Mouse (Mus musculus) limb, embryonic 14.5 days (tissue): ENCODE measurements around the gene Get4. TPM values are rescaled to one million over a fixed set of nuclear protein-coding genes. Genes with fewer than 3 reads are reported as not detected.

Source experiments
- ATAC-seq: fragments of 200-750 bp; cut with Nextera tagmentation; 2 replicates; pipeline ENCODE4 v1.8.0; 2017; ENCODE audit warnings: low read depth, moderate number of reproducible peaks, moderate TSS enrichment; ENCODE audit not compliant: low FRiP score
- DNase-seq: peaks from one replicate; pipeline ENCODE4 v3.0.0-alpha.2; 2015; ENCODE audit warnings: low spot score
- H3K27ac ChIP-seq: fragments of 300-500 bp; sonication (generic); replicated peaks from 2 replicates; pipeline ENCODE4 v1.5.1; 2014; ENCODE audit warnings: low read depth, mild to moderate bottlenecking, low read length, moderate library complexity, mixed read lengths
- H3K27me3 ChIP-seq: fragments of 300-500 bp; sonication (generic); 2 replicates; pipeline ENCODE4 v1.6.1; 2014; ENCODE audit warnings: low read length, mixed read lengths; ENCODE audit not compliant: control insufficient read depth, insufficient read depth
- H3K36me3 ChIP-seq: fragments of 300-500 bp; sonication (generic); 2 replicates; pipeline ENCODE4 v1.6.1; 2014; ENCODE audit warnings: mild to moderate bottlenecking, low read length, moderate library complexity, mixed read lengths; ENCODE audit not compliant: control insufficient read depth, insufficient read depth
- H3K4me1 ChIP-seq: fragments of 300-500 bp; sonication (generic); 2 replicates; pipeline ENCODE4 v1.6.1; 2014; ENCODE audit warnings: antibody characterized with exemption, low read length, mixed read lengths; ENCODE audit not compliant: control insufficient read depth, insufficient read depth
- H3K4me2 ChIP-seq: fragments of 300-500 bp; sonication (generic); replicated peaks from 2 replicates; pipeline ENCODE4 v1.6.1; 2014; ENCODE audit warnings: low read depth, mild to moderate bottlenecking, low read length, moderate library complexity; ENCODE audit not compliant: severe bottlenecking
- H3K4me3 ChIP-seq: fragments of 300-500 bp; sonication (generic); replicated peaks from 2 replicates; pipeline ENCODE4 v1.5.1; 2014; ENCODE audit warnings: low read length
- H3K9ac ChIP-seq: fragments of 300-500 bp; sonication (generic); 2 replicates; pipeline ENCODE4 v1.6.1; 2014; ENCODE audit warnings: mild to moderate bottlenecking, low read depth, low read length, moderate library complexity; ENCODE audit not compliant: severe bottlenecking
- H3K9me3 ChIP-seq: fragments of 300-500 bp; sonication (generic); 2 replicates; pipeline ENCODE4 v1.6.1; 2016; ENCODE audit warnings: low read length; ENCODE audit not compliant: control insufficient read depth
- POLR2A ChIP-seq: fragments of 200-500 bp; IDR thresholded peaks from 2 replicates; pipeline ENCODE4 v1.8.0; 2012; ENCODE audit warnings: inconsistent platforms, mild to moderate bottlenecking, moderate library complexity, borderline replicate concordance; ENCODE audit not compliant: insufficient read depth, insufficient read length; ENCODE audit errors: extremely low read depth
- WGBS: fragments of 180-500 bp; shearing (Covaris S2); extraction: QIAGEN DNeasy Blood & Tissue Kit; methylation state at CpG from one replicate; pipeline ENCODE4 v1.1.7; 2014; 5-methylcytosine and 5-hydroxymethylcytosine counted together
- polyA plus RNA-seq, 2 experiments: library from polyadenylated mRNA; depleted of rRNA in 1 of 2; stranded (reverse) in 1 of 2; unstranded in 1 of 2; fragments of >200 nt; fragmentation: Nextera tagmentation in 1 of 2; extraction: Ambion mirVana in 1 of 2; gene quantifications; 2 replicates each; pipeline versions ENCODE4 v1.2.1 to v1.2.3; 2012 to 2014

The Get4 gene
- polyA plus RNA-seq, 2 experiments = 136 to 152 TPM

DNA sequence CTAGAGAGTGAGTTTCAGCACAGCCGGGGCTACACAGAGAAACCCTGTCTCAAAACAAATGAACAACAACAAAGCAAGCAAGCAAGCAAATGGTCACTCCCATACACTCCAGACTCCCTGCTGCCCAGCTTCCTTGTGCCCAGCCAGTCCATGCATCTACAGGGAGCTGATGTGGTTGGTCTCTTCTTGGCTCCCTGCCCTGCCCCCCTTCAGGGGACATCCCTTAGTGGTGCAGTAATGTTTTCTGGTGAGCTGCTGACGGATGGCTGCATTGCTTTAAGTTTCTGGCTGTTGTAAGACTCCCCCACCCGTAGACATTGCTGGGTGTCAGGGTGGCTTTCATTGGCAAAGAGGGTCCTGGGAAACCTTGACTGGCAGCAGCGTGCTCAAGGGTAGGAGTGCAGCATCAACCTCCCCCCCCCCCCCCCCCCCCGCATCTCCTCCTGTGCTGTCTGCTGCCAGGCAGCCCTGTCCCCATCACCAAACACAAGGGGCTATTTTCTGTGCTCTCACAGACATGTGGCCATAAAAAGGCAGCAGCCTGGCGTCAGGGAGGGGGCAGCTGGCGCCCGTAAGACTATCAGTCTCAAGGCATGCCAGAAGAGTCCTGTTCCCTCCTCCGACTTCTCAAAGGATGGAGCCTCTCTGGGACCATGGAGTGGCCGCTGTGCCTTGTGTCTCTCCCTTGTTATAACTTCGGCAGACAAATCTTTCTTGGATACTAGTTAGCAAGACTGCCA, 29.4 kb downstream of the Get4 start:
- H3K4me1 ChIP-seq = no peaks in the 10 kb centered on the region
- H3K27ac ChIP-seq = no peak overlapping the region
- no peak for TF ChIP-seq POLR2A
- no peaks in the 10 kb centered on the region for H3K9me3 ChIP-seq
- no peak overlapping the region for H3K9ac ChIP-seq
- DNase-seq (no peak), ATAC-seq (no peak)
- H3K4me3 ChIP-seq = no peak overlapping the region
- 33% methylated on average over 10 of the region's 11 CpGs for WGBS
- H3K27me3 ChIP-seq = no peaks in the 10 kb centered on the region
- no peak overlapping the region for H3K4me2 ChIP-seq
- no peaks in the 10 kb centered on the region for H3K36me3 ChIP-seq

DNA sequence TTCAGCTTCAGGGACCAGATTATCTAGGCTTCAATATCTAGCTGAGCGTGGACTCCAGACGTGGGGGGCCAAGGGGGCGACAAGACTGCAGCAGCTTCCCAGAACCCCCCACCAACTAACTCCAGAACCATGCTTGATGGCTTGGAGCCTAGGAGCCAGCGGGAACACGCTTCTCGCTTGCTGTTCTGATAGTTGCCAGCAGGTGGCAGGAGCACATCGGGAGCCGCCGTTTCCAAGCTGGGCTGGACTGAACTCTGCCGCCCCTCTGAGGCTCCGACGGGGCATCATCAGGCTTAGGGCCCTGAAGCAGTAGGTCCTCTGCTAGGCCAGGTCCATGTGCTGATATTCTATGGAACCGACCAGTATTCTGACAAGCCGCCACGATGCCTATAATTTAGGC, 30.1 kb downstream of the Get4 start:
- WGBS = 7% methylated on average over 15 of the region's 15 CpGs
- Histone ChIP-seq H3K9ac (no peak overlapping the region), H3K27me3 (no peaks in the 10 kb centered on the region), H3K27ac (no peak overlapping the region), H3K4me1 (no peaks in the 10 kb centered on the region), H3K9me3 (no peaks in the 10 kb centered on the region), H3K4me3 (no peak overlapping the region), H3K4me2 (no peak overlapping the region; the same call in 1 of the 2 replicates), H3K36me3 (no peaks in the 10 kb centered on the region)
- no peak for TF ChIP-seq POLR2A
- DNase-seq (peak; percentile 73), ATAC-seq (peak; percentile 71)

DNA sequence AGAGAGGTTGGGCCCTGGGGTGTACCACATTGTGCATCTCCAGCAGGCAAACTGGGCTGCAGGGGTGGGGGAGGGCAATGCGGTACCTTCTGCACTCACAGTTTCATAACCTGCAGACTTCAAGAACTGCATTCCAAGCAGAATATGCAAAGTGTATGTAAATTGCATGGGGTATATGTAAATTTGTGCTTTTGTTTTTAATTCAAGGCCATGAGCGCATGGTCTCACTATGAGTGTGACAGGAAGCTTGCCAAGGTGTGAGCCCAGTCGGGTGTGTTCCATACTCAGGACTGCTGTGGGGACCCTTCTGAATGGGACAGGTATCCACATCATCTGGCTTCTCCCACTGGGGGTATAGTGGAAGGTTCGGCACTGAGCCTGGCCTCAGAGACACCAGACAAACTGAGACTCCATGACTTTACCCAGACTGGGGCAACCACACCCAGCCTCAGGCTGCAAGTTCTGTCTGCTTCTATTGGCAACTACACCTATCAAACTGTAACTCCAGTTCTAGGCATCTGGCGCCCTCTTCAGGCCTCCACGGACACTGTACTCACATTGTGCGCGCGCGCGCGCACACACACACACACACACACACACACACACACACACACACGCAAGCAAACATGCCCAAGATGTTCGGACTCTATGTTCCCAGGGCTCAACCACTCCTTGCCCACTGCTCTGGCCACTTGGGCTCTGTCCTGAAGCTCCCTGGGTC, 31.5 kb downstream of the Get4 start:
- Histone ChIP-seq H3K4me3 (no peak overlapping the region), H3K4me1 (no peaks in the 10 kb centered on the region), H3K4me2 (no peak overlapping the region), H3K9me3 (no peaks in the 10 kb centered on the region), H3K27ac (no peak overlapping the region), H3K36me3 (no peaks in the 10 kb centered on the region), H3K27me3 (no peaks in the 10 kb centered on the region), H3K9ac (no peak overlapping the region)
- no peak for TF ChIP-seq POLR2A
- 91% methylated on average over 14 of the region's 14 CpGs for WGBS
- DNase-seq = no peak
- no peak for ATAC-seq

DNA sequence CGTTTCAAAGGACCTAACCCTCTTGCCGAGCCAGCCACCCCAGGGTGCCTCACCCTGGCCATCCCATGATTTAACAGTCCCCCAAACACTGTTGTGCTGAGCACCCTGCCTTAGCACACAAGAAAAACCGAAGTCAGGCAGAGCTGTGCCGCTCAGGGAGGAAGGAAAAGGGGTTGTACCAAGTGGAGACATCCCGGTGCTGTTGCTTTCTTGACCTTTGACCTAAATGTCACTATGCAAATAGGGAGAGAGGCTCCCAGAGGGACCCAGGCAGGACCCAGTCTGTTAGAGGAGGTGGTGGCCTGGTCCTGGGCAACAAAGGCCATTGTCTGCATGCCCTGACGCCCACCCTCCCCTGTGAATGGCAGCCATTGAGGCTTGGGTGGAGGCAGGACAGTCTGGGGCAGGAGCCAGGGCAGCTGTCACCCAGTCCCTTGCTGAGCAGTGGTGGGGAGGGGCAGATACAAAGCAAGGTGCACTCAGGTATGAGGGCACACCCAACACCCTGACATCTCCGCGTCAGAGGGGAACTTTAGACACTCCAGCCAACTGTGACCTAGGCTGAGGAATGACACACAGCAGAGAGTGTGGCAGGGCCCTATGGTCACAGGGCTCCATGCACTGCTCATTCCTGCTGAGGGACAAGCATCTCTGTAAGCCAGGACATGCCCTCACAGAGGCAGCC, 33.4 kb downstream of the Get4 start:
- no peak overlapping the region for H3K4me2 ChIP-seq
- no peaks in the 10 kb centered on the region for H3K36me3 ChIP-seq
- no peak for TF ChIP-seq POLR2A
- H3K9ac ChIP-seq = no peak overlapping the region
- no peaks in the 10 kb centered on the region for H3K27me3 ChIP-seq
- H3K4me1 ChIP-seq = no peaks in the 10 kb centered on the region
- WGBS = 59% methylated on average over 8 of the region's 8 CpGs
- no peak overlapping the region for H3K27ac ChIP-seq
- H3K4me3 ChIP-seq = no peak overlapping the region
- DNase-seq (no peak), ATAC-seq (no peak)
- H3K9me3 ChIP-seq = no peaks in the 10 kb centered on the region

DNA sequence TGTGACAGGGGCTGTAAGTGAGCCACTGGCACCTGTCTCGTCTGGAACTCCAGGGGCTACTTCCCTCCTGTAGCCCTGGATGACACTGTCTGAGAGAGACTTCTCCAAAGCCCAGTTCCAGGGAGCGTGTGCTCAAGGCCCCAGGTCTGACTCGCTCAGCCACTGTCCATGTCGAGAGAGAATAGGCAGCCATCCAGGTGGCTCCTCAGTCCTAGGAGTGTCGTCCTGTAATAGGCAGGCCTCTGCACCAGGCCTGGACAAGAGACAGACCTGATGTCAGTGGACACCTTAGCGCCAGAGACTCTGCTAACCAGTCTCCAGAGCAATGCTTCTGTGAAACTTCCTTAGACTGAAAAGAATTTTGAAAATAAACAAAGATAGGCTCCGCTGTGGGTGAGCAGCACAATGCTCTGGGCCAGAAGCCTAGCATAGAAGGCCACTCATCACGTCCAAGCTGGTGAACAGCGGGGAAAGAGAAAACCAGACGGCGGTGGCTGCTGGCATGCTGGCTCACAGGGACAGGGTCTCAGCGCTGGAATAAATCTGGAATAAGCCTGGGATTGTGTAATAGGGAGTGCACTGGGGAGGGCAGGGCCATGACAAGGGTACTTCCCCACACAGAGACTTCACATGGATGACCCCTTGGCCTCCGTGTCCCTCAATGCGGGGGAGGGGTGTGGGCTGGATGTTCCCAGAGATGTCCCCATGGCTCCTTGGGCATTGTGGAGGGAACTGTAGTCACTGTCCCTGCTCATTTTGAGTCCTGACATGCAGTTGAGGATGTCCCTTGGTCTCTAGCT, 34.2 kb downstream of the Get4 start:
- DNase-seq (no peak), ATAC-seq (no peak)
- 70% methylated on average over 14 of the region's 14 CpGs for WGBS
- no peak overlapping the region for H3K4me3 ChIP-seq
- no peaks in the 10 kb centered on the region for H3K27me3 ChIP-seq
- no peaks in the 10 kb centered on the region for H3K36me3 ChIP-seq
- no peak overlapping the region for H3K9ac ChIP-seq
- no peaks in the 10 kb centered on the region for H3K9me3 ChIP-seq
- TF ChIP-seq POLR2A = no peak
- H3K4me2 ChIP-seq = no peak overlapping the region
- no peaks in the 10 kb centered on the region for H3K4me1 ChIP-seq
- H3K27ac ChIP-seq = no peak overlapping the region
